Mouse (Mus musculus): Measurements from ENCODE around the gene Efna5.

Efna5 gene

GRCm38 (mm10) chr17:62745286-62745685 is 135.8 kb downstream of the Efna5 start:
- DNase-seq = no peak

GRCm38 (mm10) chr17:62744239-62744638 is 136.9 kb downstream of the Efna5 start:
- DNase-seq = no peak

- no peak for DNase-seq
These were observed 139.4 kb downstream of the Efna5 start for GRCm38 (mm10) chr17:62741702-62742101.

- DNase-seq = no peak
These were observed 140.1 kb downstream of the Efna5 start for GRCm38 (mm10) chr17:62741020-62741419.

- no peak for DNase-seq
These were observed 141.1 kb downstream of the Efna5 start for GRCm38 (mm10) chr17:62739993-62740392.

- no peak for DNase-seq
These were observed 143.7 kb downstream of the Efna5 start for GRCm38 (mm10) chr17:62737404-62737803.

GRCm38 (mm10) chr17:62735943-62736342 is 145.2 kb downstream of the Efna5 start:
- no peak for DNase-seq

- DNase-seq = no peak
These were observed 146.2 kb downstream of the Efna5 start for GRCm38 (mm10) chr17:62734901-62735300.

- no peak for DNase-seq
These were observed 147.1 kb downstream of the Efna5 start for GRCm38 (mm10) chr17:62734067-62734466.

GRCm38 (mm10) chr17:62729754-62730470 is 151.2 kb downstream of the Efna5 start:
- DNase-seq = no peak

- DNase-seq = no peak
These were observed 152.8 kb downstream of the Efna5 start for GRCm38 (mm10) chr17:62728142-62728917.

- no peak for DNase-seq
These were observed 155.0 kb downstream of the Efna5 start for GRCm38 (mm10) chr17:62726102-62726501.

GRCm38 (mm10) chr17:62722962-62723361 is 158.2 kb downstream of the Efna5 start:
- no peak for DNase-seq

GRCm38 (mm10) chr17:62721595-62721994 is 159.5 kb downstream of the Efna5 start:
- no peak for DNase-seq

GRCm38 (mm10) chr17:62720740-62721450 is 160.2 kb downstream of the Efna5 start:
- DNase-seq = peak; percentile 28

- no peak for DNase-seq
These were observed 163.5 kb downstream of the Efna5 start for GRCm38 (mm10) chr17:62717426-62718131.

- DNase-seq = no peak
These were observed 167.7 kb downstream of the Efna5 start for GRCm38 (mm10) chr17:62713455-62713854.

- no peak for DNase-seq
These were observed 174.7 kb downstream of the Efna5 start for GRCm38 (mm10) chr17:62706418-62706817.

- no peak for DNase-seq
These were observed 178.9 kb downstream of the Efna5 start for GRCm38 (mm10) chr17:62702020-62702814.

- no peak for DNase-seq
These were observed 180.1 kb downstream of the Efna5 start for GRCm38 (mm10) chr17:62700791-62701602.

GRCm38 (mm10) chr17:62694958-62695437 is 186.1 kb downstream of the Efna5 start:
- DNase-seq = no peak

Data from layer of hippocampus, adult 9-11 months (tissue).